Mouse (Mus musculus): ENCODE measurements around the gene Camk1d.

DNA sequence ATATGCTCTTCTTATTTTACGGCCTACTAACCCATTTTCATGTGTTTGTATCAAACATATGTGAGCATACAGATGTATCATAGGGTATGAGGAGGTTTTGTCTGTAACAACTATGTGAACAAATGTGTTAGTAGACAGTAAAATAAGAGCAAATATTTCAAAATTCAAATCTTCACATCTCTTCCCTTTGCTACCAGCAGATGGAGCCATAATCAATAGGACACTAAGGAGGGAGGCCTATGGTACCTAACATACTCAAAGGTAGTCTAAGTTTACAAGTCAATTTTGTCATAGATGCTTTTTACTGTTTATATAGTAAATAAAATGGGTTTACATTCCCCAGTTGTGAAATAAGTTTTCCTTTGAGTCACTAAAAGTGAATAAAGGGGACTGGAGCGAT is 262.7 kb downstream of the Camk1d start:
- TF ChIP-seq POLR2A (IDR thresholded peaks at IDR 0.05; ENCODE audit: insufficient read depth, low read length): no peak
- TF ChIP-seq CTCF (IDR thresholded peaks at IDR 0.05; ENCODE audit: low read depth, low read length): no peak
- TF ChIP-seq EP300 (IDR thresholded peaks at IDR 0.05; ENCODE audit: insufficient read depth, low read depth, low read length): no peak

All from ES-Bruce4 (cell line).